Mouse (Mus musculus): ENCODE data around the gene Stard9. TPM values are rescaled to one million over a fixed set of nuclear protein-coding genes. Genes with fewer than 3 reads are reported as not detected.

Gene Stard9
- total and polyA plus RNA-seq, 2 experiments from 2014 or later: 2.4 to 12.2 TPM

- Histone ChIP-seq H3K4me3 (ENCODE audit: low read depth, low read length) (no peak overlapping the region), H3K4me2 (ENCODE audit: low read depth, low read length) (no peak overlapping the region), H3K9me3 (replicated peaks; ENCODE audit: control insufficient read depth, low read length) (no peaks in the 10 kb centered on the region), H3K9ac (replicated peaks; ENCODE audit: low read depth, low read length) (no peak overlapping the region), H3K27me3 (ENCODE audit: control insufficient read depth, insufficient read depth, low read length) (no peaks in the 10 kb centered on the region), H3K4me1 (ENCODE audit: control insufficient read depth, insufficient read depth) (0 out of 2 replicates have a peak, but pooled peaks cover 6% of the 10 kb centered on the region), H3K27ac (ENCODE audit: low read depth) (no peak overlapping the region), H3K36me3 (replicated peaks; ENCODE audit: control insufficient read depth, insufficient read depth, low read length) (no peaks in the 10 kb centered on the region)
- 74% methylated on average over 2 of the region's 2 CpGs for WGBS
- TF ChIP-seq EP300 (IDR thresholded peaks at IDR 0.05; ENCODE audit: low read depth): no peak
- no peak for TF ChIP-seq CTCF (IDR thresholded peaks at IDR 0.05; ENCODE audit: low read depth)
- DNase-seq (ENCODE audit: low spot score) (no peak), ATAC-seq (ENCODE audit: insufficient read depth, low read depth) (no peak)
These were observed 25.8 kb downstream of the Stard9 start for GRCm38 (mm10) chr2:120654693-120655092.

- ATAC-seq (ENCODE audit: insufficient read depth, low read depth) (no peak), DNase-seq (ENCODE audit: low spot score) (no peak)
- 0 out of 2 replicates have a peak, but pooled peaks cover 6% of the 10 kb centered on the region for H3K4me1 ChIP-seq (ENCODE audit: control insufficient read depth, insufficient read depth)
- H3K36me3 ChIP-seq (replicated peaks; ENCODE audit: control insufficient read depth, insufficient read depth, low read length): no peaks in the 10 kb centered on the region
- no peak overlapping the region for H3K4me2 ChIP-seq (ENCODE audit: low read depth, low read length)
- no peak overlapping the region for H3K27ac ChIP-seq (ENCODE audit: low read depth)
- 82% methylated on average over 5 of the region's 5 CpGs for WGBS
- no peaks in the 10 kb centered on the region for H3K27me3 ChIP-seq (ENCODE audit: control insufficient read depth, insufficient read depth, low read length)
- TF ChIP-seq EP300 (IDR thresholded peaks at IDR 0.05; ENCODE audit: low read depth) (no peak), CTCF (IDR thresholded peaks at IDR 0.05; ENCODE audit: low read depth) (no peak)
- no peaks in the 10 kb centered on the region for H3K9me3 ChIP-seq (replicated peaks; ENCODE audit: control insufficient read depth, low read length)
- no peak overlapping the region for H3K4me3 ChIP-seq (ENCODE audit: low read depth, low read length)
- H3K9ac ChIP-seq (replicated peaks; ENCODE audit: low read depth, low read length): no peak overlapping the region
These were observed 27.0 kb downstream of the Stard9 start for GRCm38 (mm10) chr2:120655905-120656304.

GRCm38 (mm10) chr2:120656711-120657110 is 27.8 kb downstream of the Stard9 start:
- ATAC-seq (ENCODE audit: insufficient read depth, low read depth) (no peak), DNase-seq (ENCODE audit: low spot score) (no peak)
- Histone ChIP-seq H3K4me2 (ENCODE audit: low read depth, low read length) (no peak overlapping the region), H3K4me1 (ENCODE audit: control insufficient read depth, insufficient read depth) (0 out of 2 replicates have a peak, but pooled peaks cover 6% of the 10 kb centered on the region), H3K36me3 (replicated peaks; ENCODE audit: control insufficient read depth, insufficient read depth, low read length) (no peaks in the 10 kb centered on the region), H3K27ac (ENCODE audit: low read depth) (no peak overlapping the region), H3K9ac (replicated peaks; ENCODE audit: low read depth, low read length) (no peak overlapping the region), H3K27me3 (ENCODE audit: control insufficient read depth, insufficient read depth, low read length) (no peaks in the 10 kb centered on the region), H3K4me3 (ENCODE audit: low read depth, low read length) (no peak overlapping the region), H3K9me3 (replicated peaks; ENCODE audit: control insufficient read depth, low read length) (no peaks in the 10 kb centered on the region)
- WGBS: 97% methylated on average over 2 of the region's 2 CpGs
- TF ChIP-seq CTCF (IDR thresholded peaks at IDR 0.05; ENCODE audit: low read depth) (no peak), EP300 (IDR thresholded peaks at IDR 0.05; ENCODE audit: low read depth) (no peak)

- Histone ChIP-seq H3K9me3 (replicated peaks; ENCODE audit: control insufficient read depth, low read length) (no peaks in the 10 kb centered on the region), H3K9ac (replicated peaks; ENCODE audit: low read depth, low read length) (no peak overlapping the region), H3K4me2 (ENCODE audit: low read depth, low read length) (no peak overlapping the region), H3K27me3 (ENCODE audit: control insufficient read depth, insufficient read depth, low read length) (no peaks in the 10 kb centered on the region), H3K36me3 (replicated peaks; ENCODE audit: control insufficient read depth, insufficient read depth, low read length) (no peaks in the 10 kb centered on the region), H3K4me3 (ENCODE audit: low read depth, low read length) (no peak overlapping the region), H3K27ac (ENCODE audit: low read depth) (no peak overlapping the region), H3K4me1 (ENCODE audit: control insufficient read depth, insufficient read depth) (peaks cover 8% of the 10 kb centered on the region)
- 68% methylated on average over 5 of the region's 5 CpGs for WGBS
- TF ChIP-seq CTCF (IDR thresholded peaks at IDR 0.05; ENCODE audit: low read depth) (no peak), EP300 (IDR thresholded peaks at IDR 0.05; ENCODE audit: low read depth) (no peak)
- ATAC-seq (ENCODE audit: insufficient read depth, low read depth) (no peak), DNase-seq (ENCODE audit: low spot score) (no peak)
These were observed 29.6 kb downstream of the Stard9 start for GRCm38 (mm10) chr2:120658486-120658885.

GRCm38 (mm10) chr2:120659318-120659717 is 30.4 kb downstream of the Stard9 start:
- H3K27ac ChIP-seq (ENCODE audit: low read depth): no peak overlapping the region
- no peak overlapping the region for H3K4me2 ChIP-seq (ENCODE audit: low read depth, low read length)
- no peaks in the 10 kb centered on the region for H3K27me3 ChIP-seq (ENCODE audit: control insufficient read depth, insufficient read depth, low read length)
- ATAC-seq (ENCODE audit: insufficient read depth, low read depth): no peak
- no peak overlapping the region for H3K9ac ChIP-seq (replicated peaks; ENCODE audit: low read depth, low read length)
- H3K9me3 ChIP-seq (replicated peaks; ENCODE audit: control insufficient read depth, low read length): no peaks in the 10 kb centered on the region
- DNase-seq (ENCODE audit: low spot score): no peak
- H3K4me3 ChIP-seq (ENCODE audit: low read depth, low read length): no peak overlapping the region
- no peaks in the 10 kb centered on the region for H3K36me3 ChIP-seq (replicated peaks; ENCODE audit: control insufficient read depth, insufficient read depth, low read length)
- peaks cover 11% of the 10 kb centered on the region for H3K4me1 ChIP-seq (ENCODE audit: control insufficient read depth, insufficient read depth)
- TF ChIP-seq CTCF (IDR thresholded peaks at IDR 0.05; ENCODE audit: low read depth) (no peak), EP300 (IDR thresholded peaks at IDR 0.05; ENCODE audit: low read depth) (no peak)

- no peak overlapping the region for H3K27ac ChIP-seq (ENCODE audit: low read depth)
- no peak overlapping the region for H3K4me2 ChIP-seq (ENCODE audit: low read depth, low read length)
- TF ChIP-seq EP300 (IDR thresholded peaks at IDR 0.05; ENCODE audit: low read depth) (no peak), CTCF (IDR thresholded peaks at IDR 0.05; ENCODE audit: low read depth) (no peak)
- H3K4me3 ChIP-seq (ENCODE audit: low read depth, low read length): no peak overlapping the region
- H3K4me1 ChIP-seq (ENCODE audit: control insufficient read depth, insufficient read depth): peaks cover 11% of the 10 kb centered on the region
- ATAC-seq (ENCODE audit: insufficient read depth, low read depth) (no peak), DNase-seq (ENCODE audit: low spot score) (no peak)
- no peak overlapping the region for H3K9ac ChIP-seq (replicated peaks; ENCODE audit: low read depth, low read length)
- no peaks in the 10 kb centered on the region for H3K27me3 ChIP-seq (ENCODE audit: control insufficient read depth, insufficient read depth, low read length)
- H3K36me3 ChIP-seq (replicated peaks; ENCODE audit: control insufficient read depth, insufficient read depth, low read length): no peaks in the 10 kb centered on the region
- H3K9me3 ChIP-seq (replicated peaks; ENCODE audit: control insufficient read depth, low read length): no peaks in the 10 kb centered on the region
- 54% methylated on average over 5 of the region's 5 CpGs for WGBS
These were observed 31.7 kb downstream of the Stard9 start for GRCm38 (mm10) chr2:120660486-120661078.
